ENCODE assay signal across 9 mouse cellular contexts in genomic region chr11:68947542-68947993, GRCm38 (mm10). TPM values are rescaled to one million over a fixed set of nuclear protein-coding genes. Genes with fewer than 3 reads are reported as not detected.
DNase-seq lines count a peak whose midpoint lies in the region; ATAC-seq and TF ChIP-seq lines count a peak whose summit lies in the region.
"Had no signal": no experiment of that assay in that cellular context is flagged by ENCODE, and none has a peak within 500 bp of the region (broad histone marks: within the 10 kb centered on the region; RNA-seq: fewer than 3 reads in every experiment).

No protein-coding gene starts in this region.

- H3K4me3 ChIP-seq in forebrain, embryonic 16.5 days (replicated peaks; ENCODE audit: low read length) = peak overlapping the region; percentile 38
- H3K4me3 ChIP-seq in midbrain, postnatal 0 days (ENCODE audit: low read depth, low read length) = peak overlapping the region; percentile 41

- peak overlapping the region; percentile 47 for H3K4me2 ChIP-seq in forebrain, embryonic 16.5 days (ENCODE audit: low read length)
- peak overlapping the region; percentile 59 for H3K4me2 ChIP-seq in midbrain, postnatal 0 days (ENCODE audit: low read depth, low read length, poor library complexity, severe bottlenecking)

- H3K9me3 ChIP-seq in forebrain, embryonic 16.5 days (ENCODE audit: control insufficient read depth, low read length) = no peaks in the 10 kb centered on the region
- no peaks in the 10 kb centered on the region for H3K9me3 ChIP-seq in midbrain, postnatal 0 days (ENCODE audit: low read length)

- peak overlapping the region; percentile 54 for H3K9ac ChIP-seq in forebrain, embryonic 16.5 days (replicated peaks; ENCODE audit: low read depth, low read length)
- peak overlapping the region; percentile 69 for H3K9ac ChIP-seq in midbrain, postnatal 0 days (replicated peaks; ENCODE audit: low read length, poor library complexity, severe bottlenecking)

- peak; percentile 54 for ATAC-seq in forebrain, embryonic 16.5 days
- peak; percentile 87 for ATAC-seq in midbrain, postnatal 0 days (ENCODE audit: low FRiP score)

- H3K36me3 ChIP-seq in forebrain, embryonic 16.5 days (ENCODE audit: control insufficient read depth, insufficient read depth) = no peaks in the 10 kb centered on the region
- H3K36me3 ChIP-seq in midbrain, postnatal 0 days (ENCODE audit: insufficient read depth, low read length) = peaks cover 3% of the 10 kb centered on the region; the same call in 1 of the 2 replicates

- no peak for TF ChIP-seq CTCF in midbrain, postnatal 0 days (IDR thresholded peaks at IDR 0.05)

- 2% methylated on average over 12 of the region's 12 CpGs for WGBS in forebrain, embryonic 16.5 days
- 5% methylated on average over 12 of the region's 12 CpGs for WGBS in midbrain, postnatal 0 days

- no peaks in the 10 kb centered on the region for H3K4me1 ChIP-seq in forebrain, embryonic 16.5 days (replicated peaks; ENCODE audit: control insufficient read depth, insufficient read depth, low read length)
- H3K4me1 ChIP-seq in midbrain, postnatal 0 days (ENCODE audit: insufficient read depth, low read length) = peaks cover 4% of the 10 kb centered on the region; the same call in 1 of the 2 replicates

- no peaks in the 10 kb centered on the region; the same call in 1 of the 2 replicates for H3K27me3 ChIP-seq in forebrain, embryonic 16.5 days (replicated peaks; ENCODE audit: control insufficient read depth, insufficient read depth, low read length)
- no peaks in the 10 kb centered on the region for H3K27me3 ChIP-seq in midbrain, postnatal 0 days (ENCODE audit: insufficient read depth, low read length)

- DNase-seq in embryo, embryonic 10.5 days (ENCODE audit: low spot score) = peak; percentile 30
- no peak for DNase-seq in embryo, embryonic 9.5 days (ENCODE audit: extremely low spot score)
- DNase-seq in brain, embryonic 18.5 days (ENCODE audit: low read depth, low spot score) = peak; percentile 42
- peak; percentile 89 for DNase-seq in midbrain, postnatal 0 days (ENCODE audit: low spot score)
- no peak for DNase-seq in gastrocnemius, adult 8-10 months (ENCODE audit: low spot score in 2 of 2)
- no peak for DNase-seq in layer of hippocampus, adult 18-20 months (ENCODE audit: low spot score in 2 of 2)
- DNase-seq in lung, postnatal 14 days = no peak
- DNase-seq: liver had no signal

- H3K27ac ChIP-seq in forebrain, embryonic 16.5 days (ENCODE audit: low read length) = peak overlapping the region; percentile 67
- H3K27ac ChIP-seq in midbrain, postnatal 0 days (ENCODE audit: low read depth, low read length) = peak overlapping the region; percentile 89

RNA-seq across cellular contexts. Expression of gene Arhgef15, which starts 9.7 kb away (rescaled TPM):
- polyA plus RNA-seq in forebrain, embryonic 16.5 days (2015; fragmentation: Nextera tagmentation; extraction: Ambion mirVana) = 8.2 and 12.8 TPM in 2 replicates
- total RNA-seq in midbrain, postnatal 0 days (2014; rRNA removed) = 23.3 and 50.8 TPM in 2 replicates
- polyA plus RNA-seq in midbrain, postnatal 0 days (2015; fragmentation: Nextera tagmentation; extraction: Ambion mirVana) = 27.6 and 34.3 TPM in 2 replicates
- 1 to 10 TPM; 5.3 to 8.1 (median 6.6) TPM for total RNA-seq in gastrocnemius, adult 8-10 months (2022)
- 1 to 10 TPM; 9.3 to 9.6 TPM for total RNA-seq in layer of hippocampus, adult 18-20 months (2021)

RNA-seq across cellular contexts. Expression of gene Slc25a35, which starts 20.4 kb away (rescaled TPM):
- 0.86 and 1.0 TPM in 2 replicates for polyA plus RNA-seq in forebrain, embryonic 16.5 days (2015; fragmentation: Nextera tagmentation; extraction: Ambion mirVana)
- total RNA-seq in midbrain, postnatal 0 days (2014; rRNA removed) = 0.93 and 1.4 TPM in 2 replicates
- polyA plus RNA-seq in midbrain, postnatal 0 days (2015; fragmentation: Nextera tagmentation; extraction: Ambion mirVana) = 1.5 and 2.0 TPM in 2 replicates
- total RNA-seq in gastrocnemius, adult 8-10 months (2022) = 1 to 10 TPM; 3.5 to 4.8 (median 4.3) TPM
- 1 to 10 TPM; 4.2 to 5.3 TPM for total RNA-seq in layer of hippocampus, adult 18-20 months (2021)

RNA-seq across cellular contexts. Expression of gene Odf4, which starts 20.7 kb away (rescaled TPM):
- polyA plus RNA-seq in forebrain, embryonic 16.5 days (2015; fragmentation: Nextera tagmentation; extraction: Ambion mirVana) = 0.35 TPM in 1 of 2 replicates, not detected in the other
- 1.5 and 4.3 TPM in 2 replicates for total RNA-seq in midbrain, postnatal 0 days (2014; rRNA removed)
- polyA plus RNA-seq in midbrain, postnatal 0 days (2015; fragmentation: Nextera tagmentation; extraction: Ambion mirVana) = 0.52 and 2.2 TPM in 2 replicates
- total RNA-seq in gastrocnemius, adult 8-10 months (2022) = not detected
- not detected for total RNA-seq in layer of hippocampus, adult 18-20 months (2021)

RNA-seq across cellular contexts. Expression of gene Rangrf, which starts 27.4 kb away (rescaled TPM):
- polyA plus RNA-seq in forebrain, embryonic 16.5 days (2015; fragmentation: Nextera tagmentation; extraction: Ambion mirVana) = 28.9 and 34.5 TPM in 2 replicates
- total RNA-seq in midbrain, postnatal 0 days (2014; rRNA removed) = 12.0 and 25.0 TPM in 2 replicates
- 18.9 and 20.2 TPM in 2 replicates for polyA plus RNA-seq in midbrain, postnatal 0 days (2015; fragmentation: Nextera tagmentation; extraction: Ambion mirVana)
- total RNA-seq in gastrocnemius, adult 8-10 months (2022) = 10 to 100 TPM; 59.5 to 84.1 (median 69.6) TPM
- 10 to 100 TPM; 16.9 to 19.4 TPM for total RNA-seq in layer of hippocampus, adult 18-20 months (2021)

RNA-seq across cellular contexts. Expression of gene Rpl26, which starts 46.2 kb away (rescaled TPM):
- polyA plus RNA-seq in forebrain, embryonic 16.5 days (2015; fragmentation: Nextera tagmentation; extraction: Ambion mirVana) = 554 and 607 TPM in 2 replicates
- total RNA-seq in midbrain, postnatal 0 days (2014; rRNA removed) = 1,124 and 1,179 TPM in 2 replicates
- polyA plus RNA-seq in midbrain, postnatal 0 days (2015; fragmentation: Nextera tagmentation; extraction: Ambion mirVana) = 561 and 573 TPM in 2 replicates
- 100 to 1,000 TPM; 671 to 819 (median 724) TPM for total RNA-seq in gastrocnemius, adult 8-10 months (2022)
- 100 to 1,000 TPM; 802 to 835 TPM for total RNA-seq in layer of hippocampus, adult 18-20 months (2021)

Comparison
In these comparisons a context has a peak if more than half of its experiments do, and no peak if none do; other contexts are left out.
1. DNase-seq: peak in embryo, embryonic 10.5 days (single experiment), brain, embryonic 18.5 days (single experiment) and midbrain, postnatal 0 days (single experiment); none in embryo, embryonic 9.5 days (single experiment), gastrocnemius, adult 8-10 months (0 of 2), layer of hippocampus, adult 18-20 months (0 of 2) and lung, postnatal 14 days (single experiment).